Mouse (Mus musculus) MEL (cell line): ENCODE results near the gene Ttc9c. TPM values are rescaled to one million over a fixed set of nuclear protein-coding genes. Genes with fewer than 3 reads are reported as not detected.

Source experiments
- DNase-seq: peaks from one replicate; pipeline ENCODE4 v3.0.0; 2011; ENCODE audit warnings: low read depth, low spot score
- H3K27ac ChIP-seq: 2 replicates; pipeline ENCODE4 v1.5.1; 2012; ENCODE audit warnings: low read depth, mild to moderate bottlenecking, control low read depth, low read length, moderate library complexity; ENCODE audit not compliant: control insufficient read depth
- H3K27me3 ChIP-seq, 2 experiments: fragments of 150-350 bp in 1 of 2; sonication (generic) in 1 of 2; 2 replicates each; pipeline ENCODE4 v1.6.1; 2012; ENCODE audit warnings: low read length in 2 of 2, mild to moderate bottlenecking in 2 of 2, improper control_type of control experiment in 1 of 2, moderate library complexity in 1 of 2; ENCODE audit not compliant: insufficient read depth in 2 of 2, control insufficient read depth in 1 of 2
- H3K36me3 ChIP-seq, 2 experiments: 2 replicates each; pipeline ENCODE4 v1.6.1; 2012 to 2014; ENCODE audit warnings: low read length in 2 of 2, improper control_type of control experiment in 1 of 2, inconsistent platforms in 1 of 2, mild to moderate bottlenecking in 1 of 2; ENCODE audit not compliant: insufficient read depth in 2 of 2, control insufficient read depth in 1 of 2
- H3K4me1 ChIP-seq, 2 experiments: fragments of 150-350 bp in 1 of 2; sonication (generic) in 1 of 2; 2 replicates each; pipeline ENCODE4 v1.6.1; 2012; ENCODE audit warnings: low read length in 2 of 2, improper control_type of control experiment in 1 of 2, mild to moderate bottlenecking in 1 of 2; ENCODE audit not compliant: insufficient read depth in 2 of 2, control insufficient read depth in 1 of 2
- H3K4me3 ChIP-seq, 2 experiments: fragments of 150-350 bp in 1 of 2; sonication (generic) in 1 of 2; 2 replicates each; pipeline ENCODE4 v1.5.1; 2012; ENCODE audit warnings: low read depth in 2 of 2, low read length in 2 of 2, mild to moderate bottlenecking in 2 of 2, moderate library complexity in 2 of 2, control low read depth in 1 of 2, improper control_type of control experiment in 1 of 2; ENCODE audit not compliant: control insufficient read depth in 1 of 2, insufficient read depth in 1 of 2
- H3K79me2 ChIP-seq: 2 replicates; pipeline ENCODE4 v1.6.1; 2012; ENCODE audit warnings: mild to moderate bottlenecking, low read length, moderate library complexity; ENCODE audit not compliant: control insufficient read depth, poor library complexity, insufficient read depth
- H3K9ac ChIP-seq: 2 replicates; pipeline ENCODE4 v1.6.1; 2012; ENCODE audit warnings: low read depth, mild to moderate bottlenecking, control low read depth, low read length, moderate library complexity; ENCODE audit not compliant: control insufficient read depth, poor library complexity, severe bottlenecking
- H3K9me3 ChIP-seq: fragments of 150-350 bp; sonication (generic); replicated peaks from 2 replicates; pipeline ENCODE4 v1.6.1; 2012; ENCODE audit warnings: mild to moderate bottlenecking, low read length, improper control_type of control experiment, moderate library complexity; ENCODE audit not compliant: insufficient read depth
- CTCF ChIP-seq, 3 experiments: IDR thresholded peaks in 2 of 3; conservative IDR thresholded peaks in 1 of 3; 2 replicates each; pipeline ENCODE4 v1.5.1; 2011 to 2012; ENCODE audit warnings: low read length in 3 of 3, low read depth in 2 of 3, mild to moderate bottlenecking in 2 of 3, improper control_type of control experiment in 1 of 3, inconsistent platforms in 1 of 3, mixed read lengths in 1 of 3, moderate library complexity in 1 of 3; ENCODE audit not compliant: control insufficient read depth in 1 of 3, insufficient read depth in 1 of 3, poor library complexity in 1 of 3, severe bottlenecking in 1 of 3
- E2F4 ChIP-seq: IDR thresholded peaks from 2 replicates; pipeline ENCODE4 v1.6.1; 2011; ENCODE audit warnings: low read depth, low read length, improper control_type of control experiment, borderline replicate concordance
- ELF1 ChIP-seq: IDR thresholded peaks from 2 replicates; pipeline ENCODE4 v1.6.1; 2014; ENCODE audit warnings: low read depth, mild to moderate bottlenecking, inconsistent platforms, low read length, improper control_type of control experiment, moderate library complexity
- GABPA ChIP-seq: IDR thresholded peaks from 2 replicates; pipeline ENCODE4 v1.6.1; 2012; ENCODE audit warnings: low read depth, mild to moderate bottlenecking, inconsistent platforms, low read length, improper control_type of control experiment, moderate library complexity
- GATA1 ChIP-seq: IDR thresholded peaks from 2 replicates; pipeline ENCODE4 v1.6.1; 2011; ENCODE audit warnings: low read depth, low read length, improper control_type of control experiment
- HCFC1 ChIP-seq: IDR thresholded peaks from 2 replicates; pipeline ENCODE4 v1.6.1; 2012; ENCODE audit warnings: low read depth, mild to moderate bottlenecking, inconsistent platforms, low read length, improper control_type of control experiment, moderate library complexity
- JUND ChIP-seq: IDR thresholded peaks from 2 replicates; pipeline ENCODE4 v1.6.1; 2011; ENCODE audit warnings: low read depth, mild to moderate bottlenecking, improper control_type of control experiment, low read length
- KAT2A ChIP-seq: conservative IDR thresholded peaks from 2 replicates; pipeline ENCODE4 v1.6.1; 2012; ENCODE audit warnings: low read depth, low read length, improper control_type of control experiment, inconsistent platforms
- MAX ChIP-seq: IDR thresholded peaks from 2 replicates; pipeline ENCODE4 v1.6.1; 2011; ENCODE audit warnings: low read length, improper control_type of control experiment
- MAZ ChIP-seq: IDR thresholded peaks from 2 replicates; pipeline ENCODE4 v1.6.1; 2012; ENCODE audit warnings: low read depth, mild to moderate bottlenecking, inconsistent platforms, low read length, improper control_type of control experiment
- MEF2A ChIP-seq: IDR thresholded peaks from 2 replicates; pipeline ENCODE4 v1.6.1; 2014; ENCODE audit warnings: low read depth, mild to moderate bottlenecking, inconsistent platforms, low read length, improper control_type of control experiment; ENCODE audit not compliant: poor library complexity, insufficient replicate concordance, severe bottlenecking; ENCODE audit errors: extremely low read depth
- NRF1 ChIP-seq: IDR thresholded peaks from 2 replicates; pipeline ENCODE4 v1.6.1; 2014; ENCODE audit warnings: low read depth, mild to moderate bottlenecking, inconsistent platforms, low read length, improper control_type of control experiment, moderate library complexity; ENCODE audit not compliant: poor library complexity, insufficient read depth, severe bottlenecking
- POLR2AphosphoS2 ChIP-seq: IDR thresholded peaks from 2 replicates; pipeline ENCODE4 v1.6.1; 2011; ENCODE audit warnings: low read length, improper control_type of control experiment
- SIN3A ChIP-seq: IDR thresholded peaks from 2 replicates; pipeline ENCODE4 v1.6.1; 2012; ENCODE audit warnings: low read length, improper control_type of control experiment, inconsistent platforms
- TBP ChIP-seq: IDR thresholded peaks from 2 replicates; pipeline ENCODE4 v1.8.0; 2011; ENCODE audit warnings: low read depth, low read length, improper control_type of control experiment
- TCF12 ChIP-seq: IDR thresholded peaks from 2 replicates; pipeline ENCODE4 v1.6.1; 2014; ENCODE audit warnings: low read depth, mild to moderate bottlenecking, inconsistent platforms, low read length, improper control_type of control experiment, moderate library complexity
- ZC3H11A ChIP-seq: IDR thresholded peaks from 2 replicates; pipeline ENCODE4 v1.6.1; 2012; ENCODE audit warnings: low read depth, mild to moderate bottlenecking, inconsistent platforms, low read length, improper control_type of control experiment
- ZNF384 ChIP-seq: IDR thresholded peaks from 2 replicates; pipeline ENCODE4 v1.6.1; 2012; ENCODE audit warnings: low read depth, mild to moderate bottlenecking, inconsistent platforms, low read length, improper control_type of control experiment
- polyA plus RNA-seq, 2 experiments: library from polyadenylated mRNA; stranded (reverse) in 1 of 2; unstranded in 1 of 2; fragments of >175 nt in 1 of 2; fragments of >200 nt in 1 of 2; gene quantifications; 2 replicates each; pipeline versions ENCODE4 v1.2.1 to v1.2.4; 2012; ENCODE audit warnings: low replicate concordance in 2 of 2, low read depth in 1 of 2; ENCODE audit not compliant: insufficient read length in 2 of 2, insufficient read depth in 1 of 2, missing spikeins in 1 of 2
- total RNA-seq: library from RNA; depleted of rRNA; stranded (reverse); fragments of 300-350 nt; gene quantifications from 2 replicates; pipeline ENCODE4 v1.2.3, GENCODE M21; 2012

The Ttc9c gene
- total and polyA plus RNA-seq, 3 experiments: 24.2 to 29.8 TPM; not detected in 1

DNA sequence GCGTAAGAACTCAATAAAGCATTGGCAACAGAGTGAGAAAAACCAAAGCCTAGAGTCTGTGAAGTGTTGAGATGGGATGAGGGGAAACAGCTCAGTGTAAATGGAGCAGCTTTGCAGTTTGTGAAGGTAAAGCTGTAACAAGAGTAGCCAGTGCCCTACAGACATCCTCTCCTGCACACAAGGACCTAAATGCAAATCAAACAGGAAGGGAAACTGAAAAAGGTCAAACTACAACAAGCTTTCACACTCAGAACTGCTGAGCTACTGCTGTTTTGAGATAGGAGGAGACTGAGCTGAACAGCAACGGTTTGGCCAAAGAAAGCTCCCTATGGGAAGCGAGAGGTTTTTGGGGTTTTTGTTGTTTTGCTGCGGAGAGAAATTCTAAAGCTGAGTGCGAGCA is 12.3 kb downstream of the Ttc9c start:
- no peaks in the 10 kb centered on the region for H3K9me3 ChIP-seq
- H3K9ac ChIP-seq: no peak overlapping the region
- peaks cover 1% of the 10 kb centered on the region for H3K79me2 ChIP-seq
- peaks cover 0 to 13% of the 10 kb centered on the region in 2 experiments; a peak in 2 of 4 replicates for H3K36me3 ChIP-seq
- DNase-seq: no peak
- H3K27me3 ChIP-seq: no peaks in the 10 kb centered on the region
- no peak overlapping the region for H3K27ac ChIP-seq
- H3K4me1 ChIP-seq: peaks cover under 1 to 15% of the 10 kb centered on the region in 2 experiments; a peak in 2 of 4 replicates
- no peak overlapping the region for H3K4me3 ChIP-seq
- TF ChIP-seq MAX (no peak), ZC3H11A (no peak), TCF12 (no peak), SIN3A (no peak), MAZ (no peak), HCFC1 (no peak), MEF2A (no peak)

- H3K36me3 ChIP-seq: peaks cover 4 to 5% of the 10 kb centered on the region in 2 experiments
- H3K79me2 ChIP-seq: no peaks in the 10 kb centered on the region; the same call in 1 of the 2 replicates
- H3K9me3 ChIP-seq: no peaks in the 10 kb centered on the region
- H3K4me3 ChIP-seq: no peak overlapping the region
- no peaks in the 10 kb centered on the region for H3K27me3 ChIP-seq
- no peak overlapping the region for H3K27ac ChIP-seq
- DNase-seq: no peak
- peaks cover 2 to 19% of the 10 kb centered on the region in 2 experiments; a peak in 2 of 4 replicates for H3K4me1 ChIP-seq
- TF ChIP-seq KAT2A: no peak
- TF ChIP-seq, all 39 proteins: peak for 0
- no peak overlapping the region for H3K9ac ChIP-seq
Observed at GRCm38 (mm10) chr19:8803879-8804660, 15.1 kb downstream of the Ttc9c start.

- Histone ChIP-seq H3K4me3 (no peak overlapping the region), H3K4me1 (peaks cover 2 to 21% of the 10 kb centered on the region in 2 experiments; a peak in 2 of 4 replicates), H3K27me3 (no peaks in the 10 kb centered on the region), H3K36me3 (peaks cover under 1 to 9% of the 10 kb centered on the region in 2 experiments), H3K27ac (no peak overlapping the region), H3K79me2 (no peaks in the 10 kb centered on the region; the same call in 1 of the 2 replicates), H3K9me3 (no peaks in the 10 kb centered on the region), H3K9ac (no peak overlapping the region)
- DNase-seq: no peak
- TF ChIP-seq NRF1 (no peak), SIN3A (no peak), ELF1 (no peak), CTCF (IDR thresholded peaks at IDR 0.05 in 2 of 3, conservative IDR thresholded peaks at IDR 0.05 in 1 of 3; ENCODE audit: control insufficient read depth in 1 of 3, insufficient read depth in 1 of 3, low read depth in 2 of 3, low read length in 3 of 3, poor library complexity in 1 of 3, severe bottlenecking in 1 of 3) (no peak), KAT2A (no peak), MAX (no peak), JUND (no peak), GATA1 (no peak), POLR2AphosphoS2 (no peak), ZC3H11A (no peak), ZNF384 (no peak), E2F4 (no peak), MAZ (no peak), TBP (no peak), GABPA (no peak), HCFC1 (no peak)
Observed at GRCm38 (mm10) chr19:8803204-8803780, 15.8 kb downstream of the Ttc9c start.
